Mouse (Mus musculus): ENCODE results near the gene Glipr2. TPM values are rescaled to one million over a fixed set of nuclear protein-coding genes. Genes with fewer than 3 reads are reported as not detected.
A peak's percentile ranks its signal among the peaks of the same experiment; 100 is the strongest.

Glipr2 gene
- total and polyA plus RNA-seq, 3 experiments, result 60.3 to 146 (median 62.8) TPM

GRCm38 (mm10) chr4:44010893-44011292 lies 53.7 kb downstream of the Glipr2 start:
- no peaks in the 10 kb centered on the region for H3K27me3 ChIP-seq (replicated peaks)
- H3K36me3 ChIP-seq (replicated peaks in 1 of 2; ENCODE audit: control insufficient read depth in 1 of 2, insufficient read depth in 1 of 2, low read length in 1 of 2), result peaks cover 2 to 38% of the 10 kb centered on the region in 2 experiments
- H3K27ac ChIP-seq (ENCODE audit: insufficient read depth, low read depth), result no peak overlapping the region
- no peaks in the 10 kb centered on the region for H3K9me3 ChIP-seq (replicated peaks; ENCODE audit: low read length)
- DNase-seq (ENCODE audit: extremely low read depth), result no peak
- no peak overlapping the region for H3K4me2 ChIP-seq (ENCODE audit: insufficient read depth, low read depth, poor library complexity, severe bottlenecking)
- in situ Hi-C loops (cut with MboI; ENCODE audit: low pct_ligation_motif_present, low pct_unique_long_range_greater_than_20kb, low sequenced_read_pairs), result no loop called here
- no peak overlapping the region for H3K9ac ChIP-seq (ENCODE audit: insufficient read depth, low read depth)
- TF ChIP-seq ZNF384 (IDR thresholded peaks at IDR 0.05; ENCODE audit: low read depth, low read length), result no peak
- TF ChIP-seq RCOR1 (conservative IDR thresholded peaks at IDR 0.05; ENCODE audit: low read depth, low read length), result no peak
- TF ChIP-seq MEF2A (IDR thresholded peaks at IDR 0.05; ENCODE audit: borderline replicate concordance, low read depth, low read length), result no peak
- no peak for TF ChIP-seq ETS1 (conservative IDR thresholded peaks at IDR 0.05; ENCODE audit: low read depth, low read length)
- peaks cover 33% of the 10 kb centered on the region for H3K79me2 ChIP-seq (replicated peaks; ENCODE audit: control insufficient read depth, extremely low read depth, insufficient read depth, poor library complexity, severe bottlenecking)
- no peak overlapping the region for H3K4me3 ChIP-seq (replicated peaks in 1 of 3; ENCODE audit: low read depth in 2 of 3, low read length in 2 of 3, poor library complexity in 1 of 3)
- H3K4me1 ChIP-seq (ENCODE audit: control insufficient read depth in 1 of 2, insufficient read depth in 2 of 2), result peaks cover 5 to 27% of the 10 kb centered on the region in 2 experiments; a peak in 3 of 4 replicates
- dilution Hi-C loops (cut with MboI; ENCODE audit: extremely low pct_ligation_motif_present, extremely low pct_unique_long_range_greater_than_20kb, low sequenced_read_pairs), result no loop called here

- Histone ChIP-seq H3K4me2 (ENCODE audit: insufficient read depth, low read depth, poor library complexity, severe bottlenecking) (peak overlapping the region; percentile 67), H3K27me3 (replicated peaks) (no peaks in the 10 kb centered on the region), H3K36me3 (replicated peaks in 1 of 2; ENCODE audit: control insufficient read depth in 1 of 2, insufficient read depth in 1 of 2, low read length in 1 of 2) (peaks cover 2 to 43% of the 10 kb centered on the region in 2 experiments), H3K4me3 (replicated peaks in 1 of 3; ENCODE audit: low read depth in 2 of 3, low read length in 2 of 3, poor library complexity in 1 of 3) (peak overlapping the region; percentile 63 to 90 (median 85)), H3K4me1 (ENCODE audit: control insufficient read depth in 1 of 2, insufficient read depth in 2 of 2) (peaks cover 6 to 36% of the 10 kb centered on the region in 2 experiments; a peak in 3 of 4 replicates), H3K79me2 (replicated peaks; ENCODE audit: control insufficient read depth, extremely low read depth, insufficient read depth, poor library complexity, severe bottlenecking) (peaks cover 43% of the 10 kb centered on the region), H3K9ac (ENCODE audit: insufficient read depth, low read depth) (peak overlapping the region; percentile 98), H3K9me3 (replicated peaks; ENCODE audit: low read length) (no peaks in the 10 kb centered on the region), H3K27ac (ENCODE audit: insufficient read depth, low read depth) (no peak overlapping the region)
- dilution Hi-C loops (cut with MboI; ENCODE audit: extremely low pct_ligation_motif_present, extremely low pct_unique_long_range_greater_than_20kb, low sequenced_read_pairs) (no loop called here), in situ Hi-C loops (cut with MboI; ENCODE audit: low pct_ligation_motif_present, low pct_unique_long_range_greater_than_20kb, low sequenced_read_pairs) (no loop called here)
- TF ChIP-seq E2F4 (IDR thresholded peaks at IDR 0.05; ENCODE audit: insufficient replicate concordance, low read depth, low read length) (no peak), SIN3A (IDR thresholded peaks at IDR 0.05; ENCODE audit: low read length) (no peak), ZNF384 (IDR thresholded peaks at IDR 0.05; ENCODE audit: low read depth, low read length) (peak; percentile 19; the same call in 1 of the 2 replicates)
- DNase-seq (ENCODE audit: extremely low read depth), result no peak
Measured at GRCm38 (mm10) chr4:44011799-44012198, 54.6 kb downstream of the Glipr2 start.

GRCm38 (mm10) chr4:44012376-44013367 lies 55.5 kb downstream of the Glipr2 start:
- Histone ChIP-seq H3K4me1 (ENCODE audit: control insufficient read depth in 1 of 2, insufficient read depth in 2 of 2) (peaks cover 6 to 44% of the 10 kb centered on the region in 2 experiments; a peak in 3 of 4 replicates), H3K4me3 (replicated peaks in 1 of 3; ENCODE audit: low read depth in 2 of 3, low read length in 2 of 3, poor library complexity in 1 of 3) (peak overlapping the region; percentile 63 to 90 (median 85)), H3K9me3 (replicated peaks; ENCODE audit: low read length) (no peaks in the 10 kb centered on the region), H3K9ac (ENCODE audit: insufficient read depth, low read depth) (peak overlapping the region; percentile 98), H3K27me3 (replicated peaks) (no peaks in the 10 kb centered on the region), H3K36me3 (replicated peaks in 1 of 2; ENCODE audit: control insufficient read depth in 1 of 2, insufficient read depth in 1 of 2, low read length in 1 of 2) (peaks cover 5 to 46% of the 10 kb centered on the region in 2 experiments), H3K27ac (ENCODE audit: insufficient read depth, low read depth) (peak overlapping the region; percentile 79), H3K79me2 (replicated peaks; ENCODE audit: control insufficient read depth, extremely low read depth, insufficient read depth, poor library complexity, severe bottlenecking) (peaks cover 51% of the 10 kb centered on the region), H3K4me2 (ENCODE audit: insufficient read depth, low read depth, poor library complexity, severe bottlenecking) (peak overlapping the region; percentile 96)
- in situ Hi-C loops (cut with MboI; ENCODE audit: low pct_ligation_motif_present, low pct_unique_long_range_greater_than_20kb, low sequenced_read_pairs) (no loop called here), dilution Hi-C loops (cut with MboI; ENCODE audit: extremely low pct_ligation_motif_present, extremely low pct_unique_long_range_greater_than_20kb, low sequenced_read_pairs) (no loop called here)
- peak; percentile 97 for DNase-seq (ENCODE audit: extremely low read depth)
- TF ChIP-seq CTCF (conservative IDR thresholded peaks at IDR 0.05 in 1 of 2, IDR thresholded peaks at IDR 0.05 in 1 of 2; ENCODE audit: low read depth in 2 of 2, low read length in 2 of 2) (no peak), POLR2AphosphoS2 (IDR thresholded peaks at IDR 0.05; ENCODE audit: low read depth, low read length) (peak; percentile 85), ELF1 (IDR thresholded peaks at IDR 0.05; ENCODE audit: low read depth, low read length) (peak; percentile 89), USF2 (conservative IDR thresholded peaks at IDR 0.05; ENCODE audit: low read depth, low read length) (peak; percentile 65), RAD21 (IDR thresholded peaks at IDR 0.05; ENCODE audit: low read depth, low read length) (no peak), MYC (IDR thresholded peaks at IDR 0.05; ENCODE audit: low read depth, low read length) (peak; percentile 83; the same call in 1 of the 2 replicates), POLR2A (IDR thresholded peaks at IDR 0.05; ENCODE audit: low read depth, low read length) (peak; percentile 95), BHLHE40 (IDR thresholded peaks at IDR 0.05; ENCODE audit: low read depth, low read length) (peak; percentile 90), CHD1 (IDR thresholded peaks at IDR 0.05; ENCODE audit: low read depth, low read length) (no peak), ZKSCAN1 (IDR thresholded peaks at IDR 0.05; ENCODE audit: borderline replicate concordance, low read depth, low read length) (no peak), NELFE (IDR thresholded peaks at IDR 0.05; ENCODE audit: low read depth, low read length) (peak; percentile 95), MAFK (IDR thresholded peaks at IDR 0.05; ENCODE audit: insufficient replicate concordance, low read length) (no peak), NRF1 (IDR thresholded peaks at IDR 0.05; ENCODE audit: low read depth, low read length) (peak; percentile 5; the same call in 1 of the 2 replicates), MXI1 (IDR thresholded peaks at IDR 0.05; ENCODE audit: low read depth, low read length) (peak; percentile 76), SMC3 (IDR thresholded peaks at IDR 0.05; ENCODE audit: low read depth, low read length) (no peak), USF1 (IDR thresholded peaks at IDR 0.05; ENCODE audit: low read depth, low read length) (peak; percentile 76), JUND (conservative IDR thresholded peaks at IDR 0.05; ENCODE audit: low read depth, low read length) (no peak), PAX5 (IDR thresholded peaks at IDR 0.05; ENCODE audit: low read length) (no peak)

Measured in CH12.LX (cell line).